Mouse (Mus musculus): ENCODE measurements at regions not wholly inside any gene's neighbourhood (a gene's known extent, or its start where the extent isn't known, plus 50 kb on each side); places are given as distances from the start of the nearest gene placed in this dataset.
"Not testable (repeated sequence)": the region's sequence is repeated elsewhere in the genome, so short reads cannot be mapped to it uniquely, and the experiment has no call there.

GRCm38 (mm10) chrX:63991127-63991526 lies 160.9 kb downstream of the Gm6760 start:
- peak; percentile 26 for DNase-seq (ENCODE audit: low read depth, low spot score)

- not testable (repeated sequence) for DNase-seq (ENCODE audit: low read depth, low spot score)
These were observed 179.6 kb downstream of the Gm6760 start for GRCm38 (mm10) chrX:63972386-63972785.

Measured in A20 (cell line).